Mouse (Mus musculus): ENCODE results near the gene Chkb. TPM values are rescaled to one million over a fixed set of nuclear protein-coding genes. Genes with fewer than 3 reads are reported as not detected.

Chkb gene
- total and polyA plus RNA-seq, 3 experiments = 21.1 to 31.8 (median 26.4) TPM

- H3K9me3 ChIP-seq (replicated peaks; ENCODE audit: low read length) = no peaks in the 10 kb centered on the region
- peaks cover 0 to 6% of the 10 kb centered on the region in 2 experiments; a peak in 2 of 4 replicates for H3K4me1 ChIP-seq (ENCODE audit: control insufficient read depth in 1 of 2, insufficient read depth in 2 of 2)
- H3K4me3 ChIP-seq (replicated peaks in 1 of 3; ENCODE audit: low read depth in 2 of 3, low read length in 2 of 3, poor library complexity in 1 of 3) = no peak within 1 kb of the TSS
- no peak within 1 kb of the TSS for H3K4me2 ChIP-seq (ENCODE audit: insufficient read depth, low read depth, poor library complexity, severe bottlenecking)
- DNase-seq (ENCODE audit: extremely low read depth) = no peak
- peaks cover 32 to 69% of the 10 kb centered on the region in 2 experiments for H3K36me3 ChIP-seq (replicated peaks in 1 of 2; ENCODE audit: control insufficient read depth in 1 of 2, insufficient read depth in 1 of 2, low read length in 1 of 2)
- H3K9ac ChIP-seq (ENCODE audit: insufficient read depth, low read depth) = no peak within 1 kb of the TSS
- TF ChIP-seq MXI1 (IDR thresholded peaks at IDR 0.05; ENCODE audit: low read depth, low read length) (no peak), SIN3A (IDR thresholded peaks at IDR 0.05; ENCODE audit: low read length) (no peak)
- dilution Hi-C loops (cut with MboI; ENCODE audit: extremely low pct_ligation_motif_present, extremely low pct_unique_long_range_greater_than_20kb, low sequenced_read_pairs) (no loop called here), in situ Hi-C loops (cut with MboI; ENCODE audit: low pct_ligation_motif_present, low pct_unique_long_range_greater_than_20kb, low sequenced_read_pairs) (loop anchor here (10.0 kb wide), 1 partner anchor 351 kb away; the partner anchor contains the start of gene Trabd)
- H3K79me2 ChIP-seq (replicated peaks; ENCODE audit: control insufficient read depth, extremely low read depth, insufficient read depth, poor library complexity, severe bottlenecking) = peaks cover 8% of the 10 kb centered on the region; the same call in 1 of the 2 replicates
- H3K27ac ChIP-seq (ENCODE audit: insufficient read depth, low read depth) = no peak within 1 kb of the TSS
- no peaks in the 10 kb centered on the region for H3K27me3 ChIP-seq (replicated peaks)
Observed at GRCm38 (mm10) chr15:89425711-89426121, 4.0 kb downstream of the Chkb start, which contains the start of gene Cpt1b. Gene Cpt1b (minus strand): TSS chr15:89425863.

- H3K36me3 ChIP-seq (replicated peaks in 1 of 2; ENCODE audit: control insufficient read depth in 1 of 2, insufficient read depth in 1 of 2, low read length in 1 of 2) = peaks cover 40 to 78% of the 10 kb centered on the region in 2 experiments
- no peaks in the 10 kb centered on the region for H3K27me3 ChIP-seq (replicated peaks)
- peaks cover 0 to 6% of the 10 kb centered on the region in 2 experiments; a peak in 2 of 4 replicates for H3K4me1 ChIP-seq (ENCODE audit: control insufficient read depth in 1 of 2, insufficient read depth in 2 of 2)
- in situ Hi-C loops (cut with MboI; ENCODE audit: low pct_ligation_motif_present, low pct_unique_long_range_greater_than_20kb, low sequenced_read_pairs) = loop anchor here (10.0 kb wide), 1 partner anchor 350 kb away; the partner anchor contains the start of gene Trabd
- no peak for TF ChIP-seq MAX (IDR thresholded peaks at IDR 0.05; ENCODE audit: low read length)
- TF ChIP-seq POLR2AphosphoS2 (IDR thresholded peaks at IDR 0.05; ENCODE audit: low read depth, low read length) = no peak
- no peak for TF ChIP-seq ZC3H11A (IDR thresholded peaks at IDR 0.05; ENCODE audit: low read depth, low read length)
- TF ChIP-seq KAT2A (IDR thresholded peaks at IDR 0.05; ENCODE audit: insufficient replicate concordance, low read length) = no peak
- no peak for TF ChIP-seq UBTF (IDR thresholded peaks at IDR 0.05; ENCODE audit: low read depth, low read length)
- no peak for TF ChIP-seq ZKSCAN1 (IDR thresholded peaks at IDR 0.05; ENCODE audit: borderline replicate concordance, low read depth, low read length)
- TF ChIP-seq ZMIZ1 (IDR thresholded peaks at IDR 0.05; ENCODE audit: low read depth, low read length) = no peak
- TF ChIP-seq USF1 (IDR thresholded peaks at IDR 0.05; ENCODE audit: low read depth, low read length) = no peak
- no peak for TF ChIP-seq EP300 (IDR thresholded peaks at IDR 0.05; ENCODE audit: low read length)
- no peak for TF ChIP-seq BHLHE40 (IDR thresholded peaks at IDR 0.05; ENCODE audit: low read depth, low read length)
- TF ChIP-seq CTCF (conservative IDR thresholded peaks at IDR 0.05 in 1 of 2, IDR thresholded peaks at IDR 0.05 in 1 of 2; ENCODE audit: low read depth in 2 of 2, low read length in 2 of 2) = no peak
- no peak for TF ChIP-seq JUND (conservative IDR thresholded peaks at IDR 0.05; ENCODE audit: low read depth, low read length)
- no peak for TF ChIP-seq USF2 (conservative IDR thresholded peaks at IDR 0.05; ENCODE audit: low read depth, low read length)
- DNase-seq (ENCODE audit: extremely low read depth) = no peak
- no peaks in the 10 kb centered on the region for H3K9me3 ChIP-seq (replicated peaks; ENCODE audit: low read length)
- H3K4me2 ChIP-seq (ENCODE audit: insufficient read depth, low read depth, poor library complexity, severe bottlenecking) = no peak overlapping the region
- H3K9ac ChIP-seq (ENCODE audit: insufficient read depth, low read depth) = no peak overlapping the region
- H3K27ac ChIP-seq (ENCODE audit: insufficient read depth, low read depth) = no peak overlapping the region
- dilution Hi-C loops (cut with MboI; ENCODE audit: extremely low pct_ligation_motif_present, extremely low pct_unique_long_range_greater_than_20kb, low sequenced_read_pairs) = no loop called here
- H3K4me3 ChIP-seq (replicated peaks in 1 of 3; ENCODE audit: low read depth in 2 of 3, low read length in 2 of 3, poor library complexity in 1 of 3) = no peak overlapping the region
- peaks cover 8% of the 10 kb centered on the region; the same call in 1 of the 2 replicates for H3K79me2 ChIP-seq (replicated peaks; ENCODE audit: control insufficient read depth, extremely low read depth, insufficient read depth, poor library complexity, severe bottlenecking)
Observed at GRCm38 (mm10) chr15:89424621-89425020, 5.1 kb downstream of the Chkb start.

All from CH12.LX (cell line).